Mouse (Mus musculus) heart, postnatal 0 days (tissue): Measurements from ENCODE around the gene Tespa1.

Experiments used
- CTCF ChIP-seq: IDR thresholded peaks from 2 replicates; pipeline ENCODE4 v1.5.1; 2016; ENCODE audit warnings: antibody characterized with exemption, control low read depth, low read depth
- EP300 ChIP-seq: IDR thresholded peaks from 2 replicates; pipeline ENCODE4 v1.6.1; 2016; ENCODE audit warnings: antibody characterized with exemption, low read depth

GRCm38 (mm10) chr10:130372491-130373173 lies 50.0 kb downstream of the Tespa1 start:
- TF ChIP-seq CTCF = no peak
- TF ChIP-seq EP300 = no peak
